Comparison of ENCODE assay signal across 10 mouse cellular contexts in the genomic region with DNA sequence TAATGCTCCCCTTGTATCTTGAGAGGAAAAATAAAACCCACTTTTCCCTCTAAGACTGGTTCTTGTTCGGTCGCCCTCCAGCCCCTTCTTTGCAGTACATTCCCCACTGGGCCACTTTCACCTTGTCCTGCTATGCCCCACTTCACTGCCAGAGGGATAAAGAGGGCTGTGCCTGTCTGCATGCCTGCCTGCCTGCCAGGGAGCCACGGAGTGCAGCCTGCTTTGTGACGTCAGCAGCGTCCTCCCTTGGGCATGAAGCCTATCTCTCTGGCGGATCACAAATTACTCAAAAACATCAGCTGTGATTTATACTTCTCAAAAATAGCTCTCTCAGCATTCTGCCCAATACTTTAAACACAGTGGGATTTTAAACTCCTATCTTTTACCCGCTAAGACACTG. TPM values are rescaled to one million over a fixed set of nuclear protein-coding genes. Genes with fewer than 3 reads are reported as not detected.
DNase-seq lines count a peak whose midpoint lies in the region; ATAC-seq lines count a peak whose summit lies in the region.
"Had no signal": no experiment of that assay in that cellular context is flagged by ENCODE, and none has a peak within 500 bp of the region (broad histone marks: within the 10 kb centered on the region; RNA-seq: fewer than 3 reads in every experiment).

No protein-coding gene starts in this region.

- H3K4me1 ChIP-seq in heart, embryonic 10.5 days, result peaks cover 6% of the 10 kb centered on the region
- H3K4me1 ChIP-seq in kidney, embryonic 15.5 days, result no peaks in the 10 kb centered on the region; the same call in 1 of the 2 replicates
- peaks cover 18% of the 10 kb centered on the region for H3K4me1 ChIP-seq in neural tube, embryonic 15.5 days

- H3K9ac ChIP-seq in kidney, embryonic 15.5 days, result no peak overlapping the region
- no peak overlapping the region for H3K9ac ChIP-seq in neural tube, embryonic 15.5 days (replicated peaks)

- no peaks in the 10 kb centered on the region for H3K36me3 ChIP-seq in heart, embryonic 10.5 days
- H3K36me3 ChIP-seq in kidney, embryonic 15.5 days, result no peaks in the 10 kb centered on the region
- H3K36me3 ChIP-seq in neural tube, embryonic 15.5 days, result no peaks in the 10 kb centered on the region

- 0 out of 2 replicates have a peak, but pooled peaks have one; percentile 29 for ATAC-seq in kidney, embryonic 15.5 days (replicated peaks; ENCODE audit: low FRiP score)
- no peak for ATAC-seq in neural tube, embryonic 15.5 days (ENCODE audit: low FRiP score)
- ATAC-seq in activated CD4-positive, CD25-positive, alpha-beta regulatory T cell, adult 4 months, result no peak

- no peak overlapping the region for H3K27ac ChIP-seq in heart, embryonic 10.5 days
- H3K27ac ChIP-seq in kidney, embryonic 15.5 days, result no peak overlapping the region
- H3K27ac ChIP-seq in neural tube, embryonic 15.5 days (replicated peaks), result no peak overlapping the region

- WGBS in heart, embryonic 10.5 days, result 36% methylated on average over 7 of the region's 7 CpGs
- 29% methylated on average over 7 of the region's 7 CpGs for WGBS in kidney, embryonic 15.5 days
- 25% methylated on average over 7 of the region's 7 CpGs for WGBS in neural tube, embryonic 15.5 days

- no peak overlapping the region for H3K4me2 ChIP-seq in kidney, embryonic 15.5 days
- peak overlapping the region; percentile 17; the same call in 1 of the 2 replicates for H3K4me2 ChIP-seq in neural tube, embryonic 15.5 days

- H3K9me3 ChIP-seq in heart, embryonic 10.5 days, result no peaks in the 10 kb centered on the region
- H3K9me3 ChIP-seq in kidney, embryonic 15.5 days (replicated peaks), result no peaks in the 10 kb centered on the region
- H3K9me3 ChIP-seq in neural tube, embryonic 15.5 days (replicated peaks), result no peaks in the 10 kb centered on the region

- peak; percentile 92 for DNase-seq in heart, adult 11 months
- no peak for DNase-seq in heart, embryonic 10.5 days (ENCODE audit: low spot score)
- DNase-seq in adrenal gland, adult 18-20 months (ENCODE audit: low spot score in 2 of 2), result peak; percentile 38 to 63
- DNase-seq in cerebellum, postnatal 36 days, result peak; percentile 61 to 62
- no peak for DNase-seq in c-Kit-positive CD71-positive TER-119-positive erythroid progenitor cells, embryonic 14.5 days (ENCODE audit: low spot score)

- peaks cover 47% of the 10 kb centered on the region for H3K27me3 ChIP-seq in heart, embryonic 10.5 days (ENCODE audit: insufficient read depth, poor library complexity, severe bottlenecking)
- H3K27me3 ChIP-seq in kidney, embryonic 15.5 days, result peaks cover 65% of the 10 kb centered on the region
- H3K27me3 ChIP-seq in neural tube, embryonic 15.5 days (replicated peaks), result 0 out of 2 replicates have a peak, but pooled peaks cover 6% of the 10 kb centered on the region

- H3K4me3 ChIP-seq in heart, embryonic 10.5 days, result no peak overlapping the region
- no peak overlapping the region for H3K4me3 ChIP-seq in kidney, embryonic 15.5 days (replicated peaks)
- H3K4me3 ChIP-seq in neural tube, embryonic 15.5 days (replicated peaks), result no peak overlapping the region

RNA-seq across cellular contexts. Expression of a gene that starts 6.2 kb away (rescaled TPM):
- polyA plus RNA-seq in heart, embryonic 10.5 days (2016; fragmentation: Nextera tagmentation; extraction: Ambion mirVana), result 0.11 and 0.13 TPM in 2 replicates
- under 1 TPM; 0.80 to 0.93 TPM for total RNA-seq in adrenal gland, adult 18-20 months (2021)
- polyA plus RNA-seq in kidney, embryonic 15.5 days (2015; fragmentation: Nextera tagmentation; extraction: Ambion mirVana), result 0.23 and 0.29 TPM in 2 replicates
- 5.0 and 5.4 TPM in 2 replicates for polyA plus RNA-seq in neural tube, embryonic 15.5 days (2015; fragmentation: Nextera tagmentation; extraction: Ambion mirVana)
- not detected for polyA plus RNA-seq in activated CD4-positive, CD25-positive, alpha-beta regulatory T cell, adult 4 months (2017; shearing (Covaris generic))
- total RNA-seq: CH12.LX; common myeloid progenitor, adult 5-6 weeks had no signal

RNA-seq across cellular contexts. Expression of a gene that starts 6.3 kb away (rescaled TPM):
- 1.3 and 1.4 TPM in 2 replicates for polyA plus RNA-seq in heart, embryonic 10.5 days (2016; fragmentation: Nextera tagmentation; extraction: Ambion mirVana)
- 10 to 100 TPM; 23.4 to 37.3 TPM for total RNA-seq in adrenal gland, adult 18-20 months (2021)
- polyA plus RNA-seq in kidney, embryonic 15.5 days (2015; fragmentation: Nextera tagmentation; extraction: Ambion mirVana), result 1.1 and 1.6 TPM in 2 replicates
- polyA plus RNA-seq in neural tube, embryonic 15.5 days (2015; fragmentation: Nextera tagmentation; extraction: Ambion mirVana), result 1.4 TPM in 2 replicates
- polyA plus RNA-seq in activated CD4-positive, CD25-positive, alpha-beta regulatory T cell, adult 4 months (2017; shearing (Covaris generic)), result 1 to 10 TPM; 3.6 to 3.9 TPM

Comparison
In these comparisons a context has a peak if more than half of its experiments do, and no peak if none do; other contexts are left out.
1. DNase-seq: peak in heart, adult 11 months (single experiment), adrenal gland, adult 18-20 months (2 of 2) and cerebellum, postnatal 36 days (2 of 2); none in heart, embryonic 10.5 days (single experiment) and c-Kit-positive CD71-positive TER-119-positive erythroid progenitor cells, embryonic 14.5 days (single experiment).